Mouse (Mus musculus) bone marrow macrophage, adult 2 months (primary cell): ENCODE measurements around the gene March10. TPM values are rescaled to one million over a fixed set of nuclear protein-coding genes. Genes with fewer than 3 reads are reported as not detected.

Experiments used
- H3K27ac ChIP-seq: 2 replicates; pipeline ENCODE4 v1.5.1; 2012; ENCODE audit warnings: low read depth, low read length; ENCODE audit not compliant: insufficient read depth
- H3K4me1 ChIP-seq: 2 replicates; pipeline ENCODE4 v1.6.1; 2012; ENCODE audit warnings: low read length; ENCODE audit not compliant: control insufficient read depth, insufficient read depth
- H3K4me3 ChIP-seq: 2 replicates; pipeline ENCODE4 v1.5.1; 2012; ENCODE audit warnings: mild to moderate bottlenecking, low read length, moderate library complexity; ENCODE audit not compliant: insufficient read depth
- CTCF ChIP-seq: IDR thresholded peaks from 2 replicates; pipeline ENCODE4 v1.5.1; 2012; ENCODE audit warnings: low read depth, mild to moderate bottlenecking, low read length, moderate library complexity
- POLR2A ChIP-seq: IDR thresholded peaks from 2 replicates; pipeline ENCODE4 v1.6.1; 2012; ENCODE audit warnings: mild to moderate bottlenecking, low read depth, low read length, borderline replicate concordance
- polyA plus RNA-seq: library from polyadenylated mRNA; stranded (reverse); fragments of >200 nt; gene quantifications from 2 replicates; pipeline ENCODE4 v1.2.4, GENCODE M21; 2012; ENCODE audit not compliant: missing spikeins, insufficient read depth, insufficient read length

The March10 gene
- polyA plus RNA-seq, 1 experiment = not detected

GRCm38 (mm10) chr11:105329962-105330361 is 126.6 kb downstream of the March10 start:
- Histone ChIP-seq H3K27ac (no peak overlapping the region), H3K4me1 (no peaks in the 10 kb centered on the region), H3K4me3 (no peak overlapping the region)
- TF ChIP-seq POLR2A (no peak), CTCF (no peak)

- TF ChIP-seq CTCF (no peak), POLR2A (no peak)
- no peak overlapping the region for H3K4me3 ChIP-seq
- H3K4me1 ChIP-seq = no peaks in the 10 kb centered on the region
- no peak overlapping the region for H3K27ac ChIP-seq
These were observed 129.4 kb downstream of the March10 start for GRCm38 (mm10) chr11:105327101-105327500.

GRCm38 (mm10) chr11:105323530-105323929 is 133.0 kb downstream of the March10 start:
- no peaks in the 10 kb centered on the region; the same call in 1 of the 2 replicates for H3K4me1 ChIP-seq
- no peak overlapping the region for H3K4me3 ChIP-seq
- no peak for TF ChIP-seq POLR2A
- TF ChIP-seq CTCF = no peak
- H3K27ac ChIP-seq = no peak overlapping the region

- Histone ChIP-seq H3K4me1 (no peaks in the 10 kb centered on the region; the same call in 1 of the 2 replicates), H3K27ac (no peak overlapping the region), H3K4me3 (no peak overlapping the region)
- TF ChIP-seq POLR2A (no peak), CTCF (no peak)
These were observed 135.4 kb downstream of the March10 start for GRCm38 (mm10) chr11:105321090-105321489.

- no peak overlapping the region for H3K27ac ChIP-seq
- TF ChIP-seq CTCF (no peak), POLR2A (no peak)
- H3K4me1 ChIP-seq = no peaks in the 10 kb centered on the region; the same call in 1 of the 2 replicates
- no peak overlapping the region for H3K4me3 ChIP-seq
These were observed 138.8 kb downstream of the March10 start for GRCm38 (mm10) chr11:105317769-105318168.

DNA sequence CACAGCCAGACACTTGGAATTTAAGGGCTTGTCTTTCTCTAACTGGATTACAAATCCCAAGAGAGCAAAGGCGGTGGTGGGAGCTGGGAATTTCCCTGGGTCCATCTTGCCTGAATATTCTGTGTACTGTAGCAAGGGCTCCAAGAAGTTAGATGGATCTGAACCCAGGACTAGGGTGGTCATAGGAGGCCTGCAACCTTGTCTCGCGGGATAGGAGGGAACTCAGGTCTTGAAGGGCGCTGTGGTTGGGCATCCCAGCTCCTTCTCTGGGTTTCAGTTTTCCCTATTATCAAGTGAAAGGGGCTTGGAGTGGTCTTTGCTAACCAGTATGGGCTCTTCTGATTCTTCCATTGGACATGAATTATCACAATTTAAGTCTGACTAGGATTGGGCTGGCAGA is 140.4 kb downstream of the March10 start:
- H3K4me3 ChIP-seq = no peak overlapping the region
- peaks cover 7% of the 10 kb centered on the region for H3K4me1 ChIP-seq
- no peak overlapping the region for H3K27ac ChIP-seq
- TF ChIP-seq POLR2A = no peak
- no peak for TF ChIP-seq CTCF

GRCm38 (mm10) chr11:105315296-105315695 is 141.2 kb downstream of the March10 start:
- Histone ChIP-seq H3K4me3 (no peak overlapping the region), H3K27ac (no peak overlapping the region)

GRCm38 (mm10) chr11:105313633-105314014 is 142.9 kb downstream of the March10 start:
- no peak for TF ChIP-seq CTCF
- TF ChIP-seq POLR2A = no peak
- Histone ChIP-seq H3K4me1 (peaks cover 8% of the 10 kb centered on the region), H3K4me3 (no peak overlapping the region), H3K27ac (no peak overlapping the region)

More at GRCm38 (mm10) chr11:105315296-105315695, 141.2 kb downstream of the March10 start:
- peaks cover 8% of the 10 kb centered on the region for H3K4me1 ChIP-seq
- TF ChIP-seq CTCF (no peak), POLR2A (no peak)

GRCm38 (mm10) chr11:105312972-105313632 is 143.4 kb downstream of the March10 start:
- Histone ChIP-seq H3K4me1 (peaks cover 8% of the 10 kb centered on the region), H3K27ac (no peak overlapping the region), H3K4me3 (no peak overlapping the region)
- TF ChIP-seq POLR2A = no peak
- no peak for TF ChIP-seq CTCF

GRCm38 (mm10) chr11:105312311-105312942 is 144.1 kb downstream of the March10 start:
- TF ChIP-seq CTCF = no peak
- no peak for TF ChIP-seq POLR2A
- H3K27ac ChIP-seq = no peak overlapping the region
- no peak overlapping the region for H3K4me3 ChIP-seq
- peaks cover 8% of the 10 kb centered on the region for H3K4me1 ChIP-seq
